Mouse (Mus musculus): ENCODE results near the gene Scrn3.

The Scrn3 gene

GRCm38 (mm10) chr2:73312152-73313116 is at the start of gene Scrn3, which contains the start of gene Cir1:
Gene Scrn3, plus strand, starts transcription at chr2:73312601.
Gene Cir1, minus strand, starts transcription at chr2:73312701.
- peak; percentile 92 for DNase-seq (ENCODE audit: extremely low spot score, low spot score)

GRCm38 (mm10) chr2:73263172-73263765 is 49.1 kb upstream of the Scrn3 start:
- no peak for DNase-seq (ENCODE audit: extremely low spot score, low spot score)

GRCm38 (mm10) chr2:73263794-73264610 is 48.4 kb upstream of the Scrn3 start:
- peak; percentile 55 for DNase-seq (ENCODE audit: extremely low spot score, low spot score)

- peak; percentile 44 for DNase-seq (ENCODE audit: extremely low spot score, low spot score)
These were observed 47.7 kb upstream of the Scrn3 start for GRCm38 (mm10) chr2:73264611-73265195.

- peak; percentile 45 for DNase-seq (ENCODE audit: extremely low spot score, low spot score)
These were observed 46.4 kb upstream of the Scrn3 start for GRCm38 (mm10) chr2:73266011-73266410.

GRCm38 (mm10) chr2:73266623-73267022 is 45.8 kb upstream of the Scrn3 start:
- no peak for DNase-seq (ENCODE audit: extremely low spot score, low spot score)

- DNase-seq (ENCODE audit: extremely low spot score, low spot score), result no peak
These were observed 45.2 kb upstream of the Scrn3 start for GRCm38 (mm10) chr2:73267231-73267630.

GRCm38 (mm10) chr2:73267818-73268217 is 44.6 kb upstream of the Scrn3 start:
- peak; percentile 25 for DNase-seq (ENCODE audit: extremely low spot score, low spot score)

- peak; percentile 54 for DNase-seq (ENCODE audit: extremely low spot score, low spot score)
These were observed 44.1 kb upstream of the Scrn3 start for GRCm38 (mm10) chr2:73268281-73268680.

GRCm38 (mm10) chr2:73268836-73269395 is 43.5 kb upstream of the Scrn3 start:
- DNase-seq (ENCODE audit: extremely low spot score, low spot score), result no peak

GRCm38 (mm10) chr2:73269666-73270065 is 42.7 kb upstream of the Scrn3 start:
- DNase-seq (ENCODE audit: extremely low spot score, low spot score), result peak; percentile 53

GRCm38 (mm10) chr2:73270071-73270592 is 42.3 kb upstream of the Scrn3 start:
- DNase-seq (ENCODE audit: extremely low spot score, low spot score), result no peak

- DNase-seq (ENCODE audit: extremely low spot score, low spot score), result peak; percentile 68
These were observed 41.6 kb upstream of the Scrn3 start for GRCm38 (mm10) chr2:73270593-73271458.

GRCm38 (mm10) chr2:73271459-73272161 is 40.8 kb upstream of the Scrn3 start, which contains the start of gene Sp9:
Gene Sp9, plus strand, starts transcription at chr2:73271925.
- DNase-seq (ENCODE audit: extremely low spot score, low spot score), result peak; percentile 85

- DNase-seq (ENCODE audit: extremely low spot score, low spot score), result peak; percentile 74
These were observed 39.8 kb upstream of the Scrn3 start for GRCm38 (mm10) chr2:73272351-73273248.

- peak; percentile 68 for DNase-seq (ENCODE audit: extremely low spot score, low spot score)
These were observed 38.9 kb upstream of the Scrn3 start for GRCm38 (mm10) chr2:73273249-73274118.

All from neural tube, embryonic 10.5 days (tissue).